Mouse (Mus musculus): ENCODE measurements at regions not wholly inside any gene's neighbourhood (a gene's known extent, or its start where the extent isn't known, plus 50 kb on each side); places are given as distances from the start of the nearest gene placed in this dataset.
"Not testable (repeated sequence)": the region's sequence is repeated elsewhere in the genome, so short reads cannot be mapped to it uniquely, and the experiment has no call there.

DNA sequence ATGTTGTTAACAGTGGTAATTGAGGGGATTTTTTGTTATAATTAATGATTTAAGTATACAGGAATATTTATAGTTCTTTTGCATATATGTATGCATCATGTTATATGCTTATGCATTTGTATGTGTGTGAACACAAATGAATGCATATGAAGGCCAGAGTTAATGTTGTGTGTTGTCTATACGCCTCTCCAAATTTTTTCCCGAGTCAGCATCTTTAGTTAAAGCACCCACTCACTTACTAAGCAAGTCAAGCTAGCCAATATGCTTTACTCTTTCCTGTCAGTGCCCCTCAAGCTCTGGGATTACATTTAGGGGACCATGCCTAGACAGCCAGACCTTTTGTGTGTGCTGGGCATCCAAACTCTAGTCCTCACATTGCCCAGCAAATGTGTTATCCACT lies 315.3 kb upstream of the Klf6 start:
- DNase-seq (ENCODE audit: low spot score), result no peak

DNA sequence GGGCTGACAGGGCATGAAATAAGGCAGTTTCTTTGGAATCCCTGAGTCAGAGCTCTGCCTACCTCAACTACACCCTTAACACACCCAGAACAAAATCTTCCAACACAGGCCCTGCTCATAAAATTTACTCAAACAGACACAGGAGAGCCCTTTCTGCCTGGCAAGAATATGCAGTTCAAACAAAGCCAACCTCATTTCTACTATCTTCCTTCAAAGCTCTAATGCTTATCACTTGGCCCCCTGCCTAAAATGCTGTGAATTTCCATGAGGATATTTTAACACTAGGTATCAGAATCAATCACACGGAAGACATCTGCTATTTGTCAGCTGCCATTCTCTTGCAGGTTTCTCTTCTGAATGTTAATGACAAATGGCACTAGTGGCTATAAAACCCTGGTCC lies 314.3 kb upstream of the Klf6 start:
- no peak for DNase-seq (ENCODE audit: low spot score)

DNA sequence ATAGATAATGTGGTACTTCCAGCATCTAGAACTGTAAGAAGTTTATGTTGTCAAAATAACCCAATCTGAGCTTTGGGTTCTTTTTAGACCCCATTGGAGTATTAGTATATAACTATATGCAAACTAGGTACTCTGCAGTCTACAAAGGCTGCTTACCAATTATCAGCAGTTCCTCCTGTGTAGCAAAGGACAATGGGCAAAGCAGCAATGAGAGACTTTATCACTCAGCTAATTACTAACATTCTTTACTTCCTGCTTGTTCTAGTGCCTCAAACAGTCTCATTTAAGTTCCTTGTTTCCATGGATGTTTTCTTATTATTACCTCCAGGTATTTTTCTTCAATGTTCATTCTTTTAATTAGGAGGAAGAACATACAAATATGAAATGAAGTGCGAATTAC lies 312.5 kb upstream of the Klf6 start:
- no peak for DNase-seq (ENCODE audit: low spot score)

DNA sequence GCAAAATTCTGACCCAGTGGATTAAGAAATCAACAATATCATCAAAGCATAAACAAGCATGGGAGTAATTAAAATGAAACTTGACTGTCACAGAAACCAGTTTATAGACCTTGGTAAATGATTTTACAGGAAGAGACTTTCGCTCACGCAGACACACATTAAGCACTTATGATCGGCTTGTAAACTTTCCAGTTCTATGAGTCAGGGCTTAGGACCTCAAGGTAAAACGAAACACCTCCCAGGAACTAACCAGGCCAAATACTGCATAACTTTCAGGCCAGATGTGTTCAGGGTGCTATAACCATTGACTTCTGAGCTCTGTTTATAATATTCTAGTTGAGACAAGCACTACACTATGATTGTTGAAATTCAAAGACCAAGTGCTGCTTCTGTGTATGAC lies 312.1 kb upstream of the Klf6 start:
- DNase-seq (ENCODE audit: low spot score), result no peak

DNA sequence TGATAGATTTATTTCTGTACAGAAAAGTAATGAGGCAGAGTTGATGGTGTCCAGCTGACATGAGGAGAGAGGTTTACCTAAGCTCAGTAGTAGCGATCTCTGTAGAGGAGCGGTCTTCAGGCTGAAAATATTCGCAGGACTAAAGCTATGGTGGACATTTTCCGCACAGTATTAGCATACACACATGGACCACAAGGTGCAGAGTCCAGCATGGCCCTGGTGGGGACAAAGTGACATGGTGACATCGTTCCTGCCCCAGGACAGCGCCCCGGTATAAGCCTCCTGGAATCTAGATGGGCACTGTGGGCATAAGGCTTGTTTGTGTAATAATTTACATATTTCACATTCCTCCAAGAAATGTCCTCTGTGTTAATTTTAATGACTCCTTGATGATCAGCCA lies 311.5 kb upstream of the Klf6 start:
- DNase-seq (ENCODE audit: low spot score), result no peak

DNA sequence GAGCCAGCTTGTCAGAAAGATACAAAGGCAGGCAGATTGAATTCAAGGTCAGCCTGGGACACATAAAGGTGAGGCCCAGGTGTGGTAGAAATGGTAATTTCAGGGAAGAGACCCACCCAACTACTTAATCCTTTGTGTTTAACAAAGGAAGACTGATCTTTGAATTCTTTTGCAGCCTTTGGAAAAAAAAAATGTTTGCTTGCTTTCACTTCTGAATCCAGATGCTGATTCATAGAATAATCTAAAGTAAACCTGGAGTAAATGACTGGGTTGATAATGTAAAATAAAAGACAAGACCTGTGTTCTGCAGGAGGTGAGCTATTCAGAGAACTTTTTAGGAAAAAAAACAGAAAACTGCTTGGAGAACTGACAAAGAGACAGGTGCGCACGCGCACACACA lies 310.9 kb upstream of the Klf6 start:
- no peak for DNase-seq (ENCODE audit: low spot score)

DNA sequence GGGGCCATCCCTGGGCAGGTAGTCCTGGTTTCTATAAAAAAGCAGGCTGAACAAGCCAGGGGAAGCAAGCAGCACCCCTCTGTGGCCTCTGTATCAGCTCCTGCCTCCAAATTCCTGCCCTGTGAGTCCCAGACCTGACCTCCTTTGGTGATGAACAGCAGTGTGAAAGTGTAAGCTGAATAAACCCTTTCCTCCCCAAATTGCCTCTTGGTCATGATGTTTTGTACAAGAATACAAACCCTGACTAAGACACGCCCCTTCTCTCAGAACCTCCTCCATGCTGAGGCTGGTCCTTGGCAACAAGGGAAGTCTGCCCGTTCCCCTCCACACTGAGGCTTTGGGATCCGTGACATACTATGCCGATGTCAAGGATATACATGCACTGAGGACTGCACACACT lies 310.2 kb upstream of the Klf6 start:
- no peak for DNase-seq (ENCODE audit: low spot score)

DNA sequence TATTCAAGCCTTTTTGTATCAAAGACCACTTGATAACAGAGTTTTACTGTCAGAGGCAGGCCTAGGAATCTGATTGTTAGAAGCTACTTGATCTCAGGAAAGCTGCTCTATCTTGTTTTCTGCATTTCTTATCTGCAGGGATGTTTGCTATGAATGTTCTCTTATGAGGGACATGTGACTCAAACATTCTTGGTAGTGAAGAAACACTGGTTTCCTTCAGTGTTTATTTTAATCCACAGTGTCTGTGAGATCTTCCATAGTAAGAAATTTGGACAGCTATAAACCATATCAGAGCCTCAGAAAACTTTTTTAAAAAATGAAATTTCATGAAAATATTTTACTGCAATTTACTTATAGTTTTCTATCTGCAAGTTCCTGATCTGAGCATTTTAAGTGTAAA lies 307.8 kb upstream of the Klf6 start:
- DNase-seq (ENCODE audit: low spot score), result no peak

DNA sequence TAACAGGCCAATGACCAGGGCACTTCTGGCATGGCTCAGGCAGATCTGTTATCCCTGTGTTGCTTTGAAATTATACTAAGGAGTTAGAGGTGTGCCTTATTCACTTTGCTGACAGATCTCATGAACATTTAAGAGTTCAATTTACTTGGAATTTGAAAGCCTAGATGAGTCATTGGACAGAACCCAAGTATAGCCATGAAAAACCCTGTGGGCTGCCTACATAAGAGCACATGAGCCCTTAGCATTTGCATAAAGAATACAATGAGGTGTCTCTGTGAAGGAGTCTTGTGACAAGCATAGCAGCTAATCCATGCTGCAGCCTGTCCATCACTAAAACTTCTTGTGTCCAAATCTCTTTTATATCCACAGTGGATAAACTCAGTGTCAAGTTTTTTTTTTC lies 303.2 kb upstream of the Klf6 start:
- DNase-seq (ENCODE audit: low spot score), result no peak

DNA sequence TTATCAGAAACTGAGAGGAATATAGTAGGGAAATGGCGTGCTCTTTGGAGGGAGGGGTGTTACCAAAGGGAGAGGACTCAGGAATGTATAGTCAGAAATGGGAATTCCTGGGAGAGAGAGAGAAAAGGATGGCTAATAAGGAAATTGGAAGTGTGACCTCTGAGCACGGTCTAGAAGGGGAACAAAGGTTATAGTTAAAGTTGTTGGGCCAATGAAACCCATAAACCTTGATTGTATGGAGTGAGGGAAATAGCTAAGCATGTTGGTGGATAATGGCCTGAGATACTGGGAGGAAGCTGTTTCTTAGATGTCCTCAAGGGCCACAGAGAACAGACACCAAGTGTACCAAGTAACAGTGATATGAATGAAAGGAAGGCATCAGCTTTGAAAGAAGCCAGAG lies 294.8 kb upstream of the Klf6 start:
- no peak for DNase-seq (ENCODE audit: low spot score)

DNA sequence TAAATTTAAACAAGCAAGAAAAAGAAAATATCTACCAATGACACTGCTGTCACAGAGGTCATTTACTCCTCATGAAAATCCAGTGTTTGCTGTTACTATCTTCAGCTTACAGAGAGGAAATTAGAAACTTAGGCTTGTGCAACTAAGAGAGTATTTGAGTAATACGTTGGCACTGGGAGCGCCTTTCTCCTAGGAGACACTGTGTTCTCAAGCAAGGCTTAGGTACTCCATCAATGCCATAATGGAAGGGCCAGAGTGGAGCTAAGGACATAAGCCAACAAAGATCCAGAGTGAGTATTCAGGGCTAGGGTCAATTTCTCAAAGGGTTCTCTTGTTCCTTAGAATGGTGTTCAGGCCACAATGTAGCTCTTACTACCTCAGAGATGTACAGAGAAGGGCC lies 294.4 kb upstream of the Klf6 start:
- no peak for DNase-seq (ENCODE audit: low spot score)

DNA sequence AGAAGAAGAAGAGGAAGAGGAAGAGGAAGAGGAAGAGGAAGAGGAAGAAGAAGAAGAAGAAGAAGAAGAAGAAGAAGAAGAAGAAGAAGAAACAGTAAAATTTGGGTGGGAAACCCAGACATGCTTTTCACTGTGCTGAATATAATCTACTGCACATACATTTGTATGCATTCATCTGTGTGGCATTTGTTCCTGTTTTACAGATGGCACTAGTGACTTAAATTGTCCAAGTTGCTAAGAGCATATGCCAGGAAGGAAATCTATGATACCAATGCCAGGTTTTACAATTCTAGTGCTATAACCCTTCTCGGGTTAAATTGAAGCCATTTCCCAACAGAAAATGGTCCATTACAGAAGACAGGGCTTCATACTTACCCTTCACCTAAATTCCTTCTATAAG lies 291.7 kb upstream of the Klf6 start:
- no peak for DNase-seq (ENCODE audit: low spot score)

DNA sequence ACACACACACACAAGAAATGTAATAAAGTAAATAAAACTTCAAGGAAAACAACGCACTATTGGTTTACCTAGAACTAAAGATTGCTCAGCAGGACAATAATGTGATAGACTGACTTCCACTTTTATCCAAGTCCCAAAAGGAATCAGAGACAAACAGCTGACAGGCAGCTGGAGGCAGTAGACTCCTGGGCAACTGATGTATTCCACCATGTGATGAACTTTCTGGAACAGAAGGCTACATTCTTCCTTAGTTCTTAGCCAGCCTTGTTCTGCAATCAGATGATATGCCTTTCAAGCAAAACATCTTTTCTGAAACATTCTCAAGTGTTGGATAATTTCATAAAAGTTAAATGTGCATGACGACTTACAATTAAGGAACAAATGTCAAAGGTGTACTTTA lies 290.9 kb upstream of the Klf6 start:
- no peak for DNase-seq (ENCODE audit: low spot score)

DNA sequence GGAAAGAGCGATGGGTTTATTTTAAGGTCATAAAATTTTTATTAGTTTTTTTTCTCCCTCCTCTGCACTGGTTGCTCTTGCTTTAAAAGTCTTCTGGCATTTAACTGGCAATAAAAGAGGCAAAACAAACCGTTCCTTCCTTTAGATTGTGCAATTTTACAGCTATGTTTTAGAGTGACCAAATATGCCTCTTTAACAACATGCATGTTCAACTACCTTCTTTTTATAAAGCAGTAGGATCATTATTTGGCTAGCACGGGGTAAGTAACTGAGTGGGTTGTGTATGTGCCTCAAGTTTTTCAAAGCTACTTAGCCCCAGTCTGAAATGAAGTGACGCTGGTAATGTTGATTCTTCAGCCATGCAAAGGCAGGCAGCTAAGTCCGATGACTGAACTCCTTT lies 284.7 kb upstream of the Klf6 start:
- no peak for DNase-seq (ENCODE audit: low spot score)

DNA sequence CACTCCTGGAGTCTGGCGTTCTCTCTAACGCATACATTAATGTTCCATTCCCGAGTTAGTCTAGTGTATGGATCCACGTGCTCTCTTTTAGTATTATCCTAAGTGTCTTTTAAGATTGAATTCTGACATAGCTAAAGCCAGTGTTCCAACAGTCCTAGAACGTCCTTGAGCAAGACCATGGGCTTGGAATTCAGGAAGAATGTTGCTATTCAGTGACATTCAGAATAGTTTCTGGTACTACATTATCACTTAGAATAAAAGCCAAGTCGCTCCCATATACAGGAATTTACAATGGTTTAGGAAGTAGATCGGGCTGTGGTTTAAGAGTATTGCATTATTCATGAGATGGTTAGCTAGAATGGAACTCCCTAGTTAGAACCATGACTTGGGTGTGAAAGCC lies 277.6 kb upstream of the Klf6 start:
- DNase-seq (ENCODE audit: low spot score), result not testable (repeated sequence)

DNA sequence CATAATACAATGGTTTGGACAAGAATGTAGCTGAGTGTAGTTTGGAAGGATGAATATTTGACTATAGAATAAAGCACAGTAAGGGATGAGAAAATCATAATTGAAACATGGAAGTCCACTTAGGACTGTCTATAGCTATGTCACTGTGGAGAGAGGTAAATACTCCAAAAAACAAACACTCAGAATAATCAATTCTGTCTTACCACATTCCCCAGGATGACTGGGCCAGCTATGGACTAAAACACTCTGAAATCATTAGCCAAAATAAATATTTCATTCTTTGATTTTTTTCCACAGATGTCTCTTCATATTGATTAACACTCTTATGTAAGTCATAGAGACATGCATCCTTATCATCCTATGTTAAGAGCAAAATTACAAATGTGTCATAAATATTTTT lies 274.1 kb upstream of the Klf6 start:
- DNase-seq (ENCODE audit: low spot score), result no peak

DNA sequence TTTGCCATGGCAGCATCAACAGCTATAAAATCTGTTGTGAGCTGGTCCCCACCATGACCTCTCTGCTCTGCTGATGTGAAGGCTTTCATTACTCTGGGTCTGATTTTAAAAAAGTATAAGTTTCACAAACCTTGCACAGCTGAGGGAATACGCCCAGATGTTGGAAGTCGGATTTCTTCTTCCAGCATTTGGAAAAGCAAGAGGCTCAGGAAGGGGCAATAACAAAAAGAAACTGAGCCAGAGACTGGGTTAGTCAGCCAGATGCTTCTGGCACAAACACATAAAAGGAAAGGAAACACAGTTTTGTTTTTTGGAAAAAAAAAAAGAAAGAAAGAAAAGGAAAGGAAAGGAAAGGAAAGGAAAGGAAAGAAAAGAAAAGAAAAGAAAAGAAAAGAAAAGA lies 270.0 kb upstream of the Klf6 start:
- no peak for DNase-seq (ENCODE audit: low spot score)

DNA sequence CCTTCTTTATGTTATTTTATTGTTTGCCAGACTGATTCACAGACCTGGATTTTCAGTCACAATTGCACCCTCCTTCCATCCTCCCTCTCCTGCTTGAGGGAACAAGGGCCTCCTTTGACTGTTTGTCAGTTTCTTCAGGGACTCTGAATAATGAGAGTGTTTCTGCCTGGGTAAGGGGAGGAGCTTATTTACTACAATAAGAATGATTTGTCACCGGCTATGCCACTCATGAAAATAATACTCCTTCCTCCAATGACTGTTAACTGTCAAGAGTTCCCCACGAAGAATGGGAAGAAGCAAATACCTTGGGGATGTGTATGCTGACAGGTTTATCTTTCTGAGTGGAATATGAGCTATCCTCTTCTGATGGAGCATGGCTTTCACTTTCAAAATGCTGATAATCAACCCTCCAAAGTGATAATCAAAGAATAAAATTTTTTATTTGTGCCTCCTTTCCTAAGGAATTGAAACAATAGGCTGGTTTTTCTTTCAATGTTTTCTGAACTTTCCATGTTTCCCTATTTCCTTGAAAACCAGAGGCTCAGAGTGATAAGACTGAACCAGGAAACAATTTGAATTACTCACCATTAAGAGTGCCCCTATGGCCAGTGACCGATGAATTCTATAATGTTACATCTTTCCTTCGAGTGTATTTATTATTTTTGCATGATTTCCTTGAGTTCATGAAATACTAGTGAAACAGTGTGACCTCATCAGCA lies 269.3 kb upstream of the Klf6 start:
- DNase-seq (ENCODE audit: low spot score), result no peak

DNA sequence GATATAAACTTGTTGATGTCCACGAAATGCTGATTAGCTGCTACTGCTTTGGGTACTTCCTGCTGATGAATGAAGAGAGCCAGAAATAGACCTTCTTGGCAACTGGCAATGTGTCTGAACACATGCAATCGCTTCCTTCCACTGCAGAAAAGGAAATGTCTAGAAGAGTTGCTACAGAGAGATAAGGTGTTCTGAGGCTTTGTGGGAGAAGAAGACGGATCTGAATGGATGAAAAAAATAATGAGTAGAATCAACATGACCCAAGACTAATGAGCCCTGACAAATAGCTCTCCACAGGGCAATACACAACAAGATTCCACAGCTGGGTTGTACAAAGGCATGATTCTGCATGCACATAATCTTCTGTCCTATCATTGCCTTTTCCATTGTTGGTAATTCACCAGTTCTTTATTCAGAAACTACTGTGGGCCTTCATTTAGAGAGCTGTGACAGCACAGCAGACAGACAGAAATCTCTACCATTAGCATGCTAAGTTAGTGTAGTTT lies 268.7 kb upstream of the Klf6 start:
- DNase-seq (ENCODE audit: low spot score), result no peak

DNA sequence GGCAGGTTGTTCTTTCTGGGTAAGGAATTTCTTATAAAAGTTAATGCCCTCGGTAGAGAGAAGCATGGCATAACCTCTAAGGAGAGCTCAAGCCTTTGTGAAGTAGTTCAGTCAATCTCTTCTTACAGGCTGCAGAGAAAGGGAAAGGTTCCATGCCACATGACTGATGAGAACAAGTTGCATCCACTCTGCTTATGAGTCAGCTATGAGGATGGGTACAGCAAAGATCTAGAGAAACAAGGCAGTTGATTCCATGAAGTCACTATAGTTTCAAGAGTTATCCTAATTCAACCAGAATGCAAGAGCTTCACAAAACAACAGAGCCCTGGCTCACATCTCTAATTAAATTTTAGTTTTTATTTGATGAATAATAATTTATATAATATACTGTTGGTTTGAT lies 259.6 kb upstream of the Klf6 start:
- DNase-seq (ENCODE audit: low spot score), result no peak

DNA sequence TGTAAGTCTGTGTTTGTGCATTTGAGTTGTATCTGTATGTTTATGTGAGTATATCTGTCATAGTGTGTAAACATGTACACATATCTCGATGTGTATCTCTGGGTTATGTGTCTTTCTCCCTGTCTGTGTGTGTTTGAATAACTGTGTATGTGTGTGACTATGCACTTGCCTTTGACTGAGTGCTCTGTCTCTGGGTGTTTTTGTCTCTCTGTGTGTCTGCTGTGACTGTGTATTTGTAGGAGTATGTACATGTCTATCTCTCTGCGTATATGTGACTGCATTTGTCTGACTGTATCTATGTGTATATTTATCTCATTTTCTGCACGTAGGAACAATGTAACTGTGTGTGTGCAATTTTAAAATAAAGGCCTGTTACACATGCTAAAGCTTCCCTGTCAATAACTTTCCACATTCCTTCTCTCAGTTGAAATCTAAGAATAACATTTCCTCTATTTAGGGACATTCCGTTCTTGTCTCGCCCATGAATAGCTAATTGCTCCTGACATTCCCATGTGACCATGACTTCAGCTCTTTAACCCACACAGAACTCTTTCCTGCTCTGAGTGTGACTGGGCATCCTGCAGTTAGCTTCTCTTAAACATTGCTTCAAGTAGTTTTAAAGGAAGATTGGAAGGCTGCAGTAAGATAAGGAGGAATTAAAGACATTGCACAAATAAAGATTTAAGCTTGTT lies 257.2 kb upstream of the Klf6 start:
- DNase-seq (ENCODE audit: low spot score), result peak; percentile 8

DNA sequence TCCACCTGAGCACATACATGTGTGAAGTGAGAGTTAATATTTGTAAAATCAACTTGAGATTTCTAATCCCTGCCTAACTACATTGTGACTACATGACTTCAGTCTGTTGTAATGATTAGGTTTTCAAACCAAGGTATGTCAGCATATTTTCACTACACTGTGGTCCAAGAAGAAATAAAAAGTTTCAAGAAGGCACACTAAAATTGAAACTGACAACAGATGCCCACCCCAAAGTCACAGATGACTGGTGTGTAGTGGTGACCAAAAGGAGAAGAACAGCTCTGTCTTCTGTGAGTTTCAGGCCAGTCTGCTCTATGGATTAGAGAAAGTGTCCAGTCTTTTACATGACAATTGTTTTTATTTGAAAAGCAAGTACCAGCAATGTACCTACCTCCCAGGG lies 255.9 kb upstream of the Klf6 start:
- no peak for DNase-seq (ENCODE audit: low spot score)

DNA sequence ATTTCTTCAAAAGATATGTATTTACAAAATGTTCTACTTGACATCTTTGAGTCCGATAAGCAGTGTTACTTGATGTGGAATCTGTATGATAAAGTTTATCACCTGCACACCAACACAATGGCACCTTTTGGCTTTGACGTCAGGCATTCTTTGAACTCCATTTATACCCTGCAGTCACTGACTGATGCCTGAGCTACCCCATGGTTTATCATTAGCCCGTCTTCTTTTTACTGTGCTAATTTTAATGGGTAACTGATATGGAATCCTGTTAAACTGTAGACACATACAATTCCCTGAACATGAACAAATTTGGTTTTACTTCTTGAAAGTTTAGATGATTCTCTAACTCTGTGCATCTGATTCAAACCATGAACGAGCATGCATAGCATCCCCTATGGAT lies 253.8 kb upstream of the Klf6 start:
- no peak for DNase-seq (ENCODE audit: low spot score)

DNA sequence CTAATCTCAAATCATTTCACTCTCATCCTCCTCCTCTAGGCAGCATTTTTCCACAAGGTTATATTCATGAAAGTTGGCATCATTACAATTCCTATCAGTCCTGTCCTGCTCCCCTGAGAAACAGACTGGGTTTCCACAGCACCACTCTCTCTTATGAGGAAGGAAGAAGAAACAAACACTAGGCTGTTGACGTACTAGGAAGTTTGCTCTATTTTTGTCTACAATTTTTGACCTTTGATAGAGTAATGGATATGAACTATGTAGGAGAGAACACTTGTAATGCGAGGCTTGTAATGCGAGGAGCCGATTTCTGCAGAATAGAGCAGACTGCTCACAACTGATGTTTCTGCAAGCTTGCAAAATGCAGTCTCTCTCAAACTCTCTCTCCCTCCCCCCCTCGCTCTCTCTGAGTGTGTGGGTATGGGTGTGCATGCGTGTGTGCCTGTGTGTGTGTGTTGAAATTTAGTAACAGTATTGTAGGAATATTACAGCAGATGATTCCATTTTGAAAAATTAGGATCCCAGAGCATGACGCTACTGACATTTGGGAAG lies 247.0 kb upstream of the Klf6 start:
- no peak for DNase-seq (ENCODE audit: low spot score)
